Mouse (Mus musculus) T-cell, adult 2 months (primary cell): ENCODE results near the gene Shisa5.

Experiments used
- DNase-seq: peaks from one replicate; pipeline ENCODE4 v3.0.0; 2022; ENCODE audit warnings: low spot score

Shisa5 gene

GRCm38 (mm10) chr9:109038086-109038895, at the start of gene Shisa5:
TSS of gene Shisa5 (plus strand) at chr9:109038565.
- peak; percentile 59 for DNase-seq

- no peak for DNase-seq
Observed at GRCm38 (mm10) chr9:108989802-108990461, 48.4 kb upstream of the Shisa5 start.

GRCm38 (mm10) chr9:108990462-108990820, 47.9 kb upstream of the Shisa5 start:
- DNase-seq = no peak

- DNase-seq = peak; percentile 98
Observed at GRCm38 (mm10) chr9:108991428-108992084, 46.8 kb upstream of the Shisa5 start, which contains the start of gene Pfkfb4. TSS of gene Pfkfb4 (plus strand) at chr9:108991778.

GRCm38 (mm10) chr9:108992085-108992469, 46.3 kb upstream of the Shisa5 start:
- no peak for DNase-seq

- no peak for DNase-seq
Observed at GRCm38 (mm10) chr9:108992620-108993361, 45.6 kb upstream of the Shisa5 start.

GRCm38 (mm10) chr9:108996411-108996810, 42.0 kb upstream of the Shisa5 start:
- no peak for DNase-seq

- no peak for DNase-seq
Observed at GRCm38 (mm10) chr9:108998287-108999166, 39.8 kb upstream of the Shisa5 start.

- no peak for DNase-seq
Observed at GRCm38 (mm10) chr9:108999167-108999526, 39.2 kb upstream of the Shisa5 start.

GRCm38 (mm10) chr9:109000726-109001125, 37.6 kb upstream of the Shisa5 start:
- peak; percentile 76 for DNase-seq

GRCm38 (mm10) chr9:109003201-109003600, 35.2 kb upstream of the Shisa5 start:
- DNase-seq = peak; percentile 60

GRCm38 (mm10) chr9:109007025-109007780, 31.2 kb upstream of the Shisa5 start:
- no peak for DNase-seq

- DNase-seq = no peak
Observed at GRCm38 (mm10) chr9:109008081-109008480, 30.3 kb upstream of the Shisa5 start.

GRCm38 (mm10) chr9:109008994-109009635, 29.2 kb upstream of the Shisa5 start:
- DNase-seq = no peak

GRCm38 (mm10) chr9:109009636-109010315, 28.6 kb upstream of the Shisa5 start:
- DNase-seq = no peak

- no peak for DNase-seq
Observed at GRCm38 (mm10) chr9:109010316-109010690, 28.1 kb upstream of the Shisa5 start.

GRCm38 (mm10) chr9:109015397-109015796, 23.0 kb upstream of the Shisa5 start:
- DNase-seq = no peak

- DNase-seq = no peak
Observed at GRCm38 (mm10) chr9:109016973-109017604, 21.3 kb upstream of the Shisa5 start.

GRCm38 (mm10) chr9:109021428-109021827, 16.9 kb upstream of the Shisa5 start:
- peak; percentile 11 for DNase-seq
